Mouse (Mus musculus): Measurements from ENCODE around the gene Agbl4. TPM values are rescaled to one million over a fixed set of nuclear protein-coding genes. Genes with fewer than 3 reads are reported as not detected.

Agbl4 gene
- polyA plus RNA-seq, 1 experiment from 2014 or later = 2.7 TPM

- no peak for ATAC-seq
- Histone ChIP-seq H3K4me1 (replicated peaks; ENCODE audit: control insufficient read depth, insufficient read depth, low read length) (peaks cover 26% of the 10 kb centered on the region), H3K36me3 (ENCODE audit: control insufficient read depth, insufficient read depth) (no peaks in the 10 kb centered on the region), H3K27ac (ENCODE audit: low read length) (no peak overlapping the region), H3K4me3 (replicated peaks; ENCODE audit: low read length) (no peak overlapping the region), H3K9ac (replicated peaks; ENCODE audit: low read depth, low read length) (no peak overlapping the region), H3K4me2 (ENCODE audit: low read length) (no peak overlapping the region), H3K27me3 (replicated peaks; ENCODE audit: control insufficient read depth, insufficient read depth, low read length) (peaks cover 9% of the 10 kb centered on the region; the same call in 1 of the 2 replicates), H3K9me3 (ENCODE audit: control insufficient read depth, low read length) (no peaks in the 10 kb centered on the region)
- 71% methylated on average over 1 of the region's 1 CpGs for WGBS
Measured at GRCm38 (mm10) chr4:111441709-111442108, 1044.2 kb downstream of the Agbl4 start.

DNA sequence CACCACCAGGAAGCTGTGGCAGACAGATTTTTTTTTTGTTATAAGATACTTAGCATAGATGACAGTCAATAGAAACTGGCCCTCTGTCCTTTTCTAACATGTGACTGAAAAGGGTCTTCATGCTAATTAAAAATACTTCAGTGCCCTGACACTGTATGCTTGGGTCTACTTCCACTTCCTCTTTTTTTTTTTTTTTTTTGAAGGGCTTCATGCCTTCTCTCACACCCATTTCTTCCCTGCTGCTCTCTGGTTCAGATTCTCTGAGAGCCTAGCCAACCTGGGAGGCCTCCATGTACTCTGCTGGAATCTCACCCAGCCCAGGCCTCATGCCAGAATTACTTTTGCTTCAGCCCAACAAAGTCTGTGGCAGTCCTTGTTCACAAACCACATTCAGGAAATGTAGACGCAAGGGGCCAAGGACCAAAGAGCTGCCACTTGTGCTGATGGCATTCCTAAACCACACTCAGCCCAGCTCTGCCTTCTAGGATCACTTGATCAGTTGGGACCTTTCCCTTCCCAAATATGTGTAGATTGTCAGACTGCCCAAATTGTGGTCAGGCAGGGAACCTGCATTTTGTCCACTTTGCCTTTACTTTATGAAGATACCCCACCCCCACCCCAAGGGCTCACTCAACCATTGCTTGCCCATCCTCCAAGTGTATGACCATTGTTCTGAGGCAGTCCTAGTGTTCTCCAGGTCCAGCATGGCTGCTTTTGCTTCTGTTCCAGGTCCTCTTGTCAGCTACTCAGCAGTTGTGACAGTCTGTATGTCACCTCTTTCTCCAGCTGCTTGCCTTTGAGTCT lies 1045.2 kb downstream of the Agbl4 start:
- H3K9me3 ChIP-seq (ENCODE audit: control insufficient read depth, low read length) = no peaks in the 10 kb centered on the region
- H3K27ac ChIP-seq (ENCODE audit: low read length) = no peak overlapping the region
- ATAC-seq = peak; percentile 9; the same call in 1 of the 2 replicates
- H3K36me3 ChIP-seq (ENCODE audit: control insufficient read depth, insufficient read depth) = no peaks in the 10 kb centered on the region
- WGBS = 36% methylated on average over 1 of the region's 1 CpGs
- peaks cover 26% of the 10 kb centered on the region for H3K4me1 ChIP-seq (replicated peaks; ENCODE audit: control insufficient read depth, insufficient read depth, low read length)
- H3K9ac ChIP-seq (replicated peaks; ENCODE audit: low read depth, low read length) = no peak overlapping the region
- H3K27me3 ChIP-seq (replicated peaks; ENCODE audit: control insufficient read depth, insufficient read depth, low read length) = peaks cover 9% of the 10 kb centered on the region; the same call in 1 of the 2 replicates
- no peak overlapping the region for H3K4me3 ChIP-seq (replicated peaks; ENCODE audit: low read length)
- no peak overlapping the region for H3K4me2 ChIP-seq (ENCODE audit: low read length)

GRCm38 (mm10) chr4:111443906-111444615 lies 1046.6 kb downstream of the Agbl4 start:
- peaks cover 26% of the 10 kb centered on the region for H3K4me1 ChIP-seq (replicated peaks; ENCODE audit: control insufficient read depth, insufficient read depth, low read length)

DNA sequence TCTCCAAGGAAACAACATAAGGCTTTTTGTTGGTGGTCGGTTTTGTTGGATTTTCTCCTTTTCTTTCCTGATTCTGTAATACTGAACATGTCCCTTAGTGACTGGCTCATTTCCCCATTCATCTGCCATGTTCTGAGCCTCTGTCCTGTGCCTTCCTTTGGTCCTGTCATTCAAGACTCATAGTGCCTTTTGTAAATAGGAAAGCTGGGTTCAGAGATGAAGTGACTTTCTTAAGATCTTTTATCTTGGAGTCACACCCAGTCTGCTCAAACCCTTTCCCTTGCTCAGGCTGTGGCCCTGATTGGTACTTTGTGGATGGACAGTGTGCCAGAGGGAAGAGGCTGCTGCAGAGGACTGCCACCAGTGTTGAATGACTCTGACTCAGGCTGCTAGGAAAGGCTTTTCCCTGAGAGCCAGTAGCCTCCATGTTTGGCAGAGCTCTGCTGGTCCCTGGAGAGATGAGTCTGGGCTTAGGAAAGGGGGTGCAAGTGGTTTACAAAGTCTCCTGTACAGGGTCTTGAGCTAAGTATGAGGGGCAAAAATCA lies 1047.2 kb downstream of the Agbl4 start:
- WGBS = 5% methylated on average over 1 of the region's 1 CpGs
- Histone ChIP-seq H3K27ac (ENCODE audit: low read length) (peak overlapping the region; percentile 17; the same call in 1 of the 2 replicates), H3K36me3 (ENCODE audit: control insufficient read depth, insufficient read depth) (no peaks in the 10 kb centered on the region), H3K4me1 (replicated peaks; ENCODE audit: control insufficient read depth, insufficient read depth, low read length) (peaks cover 26% of the 10 kb centered on the region), H3K4me3 (replicated peaks; ENCODE audit: low read length) (no peak overlapping the region), H3K9me3 (ENCODE audit: control insufficient read depth, low read length) (no peaks in the 10 kb centered on the region), H3K27me3 (replicated peaks; ENCODE audit: control insufficient read depth, insufficient read depth, low read length) (peaks cover 9% of the 10 kb centered on the region; the same call in 1 of the 2 replicates), H3K4me2 (ENCODE audit: low read length) (no peak overlapping the region), H3K9ac (replicated peaks; ENCODE audit: low read depth, low read length) (no peak overlapping the region)
- peak; percentile 55 for ATAC-seq

More at GRCm38 (mm10) chr4:111443906-111444615, 1046.6 kb downstream of the Agbl4 start:
- H3K9me3 ChIP-seq (ENCODE audit: control insufficient read depth, low read length) = no peaks in the 10 kb centered on the region
- H3K9ac ChIP-seq (replicated peaks; ENCODE audit: low read depth, low read length) = 0 out of 2 replicates have a peak overlapping the region, but pooled peaks have one; percentile 15
- H3K36me3 ChIP-seq (ENCODE audit: control insufficient read depth, insufficient read depth) = no peaks in the 10 kb centered on the region
- H3K4me3 ChIP-seq (replicated peaks; ENCODE audit: low read length) = no peak overlapping the region
- peaks cover 9% of the 10 kb centered on the region; the same call in 1 of the 2 replicates for H3K27me3 ChIP-seq (replicated peaks; ENCODE audit: control insufficient read depth, insufficient read depth, low read length)
- H3K4me2 ChIP-seq (ENCODE audit: low read length) = no peak overlapping the region
- 10% methylated on average over 10 of the region's 10 CpGs for WGBS
- peak; percentile 79 for ATAC-seq
- peak overlapping the region; percentile 17 for H3K27ac ChIP-seq (ENCODE audit: low read length)

DNA sequence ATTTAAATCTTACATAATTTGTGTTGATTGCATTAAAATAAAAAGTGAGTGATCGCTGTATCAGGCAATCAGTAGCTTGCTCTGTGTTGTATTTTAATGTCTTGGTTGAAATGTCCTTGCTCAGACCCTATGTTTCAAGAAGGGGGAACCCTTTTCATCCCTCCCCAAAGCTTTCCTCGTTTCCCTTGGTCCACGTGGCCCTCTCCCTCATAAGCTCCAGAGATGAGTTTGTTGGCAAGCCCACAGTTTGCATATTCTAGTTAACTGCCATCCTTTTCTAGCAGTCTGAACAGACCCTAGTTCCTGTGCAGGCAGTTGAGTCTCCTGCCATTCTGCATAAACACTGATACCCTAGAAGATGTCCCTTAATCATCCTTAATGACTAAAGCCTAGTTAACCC lies 1050.5 kb downstream of the Agbl4 start:
- 67% methylated on average over 3 of the region's 3 CpGs for WGBS
- Histone ChIP-seq H3K4me2 (ENCODE audit: low read length) (no peak overlapping the region), H3K9ac (replicated peaks; ENCODE audit: low read depth, low read length) (no peak overlapping the region), H3K27ac (ENCODE audit: low read length) (no peak overlapping the region), H3K9me3 (ENCODE audit: control insufficient read depth, low read length) (no peaks in the 10 kb centered on the region), H3K27me3 (replicated peaks; ENCODE audit: control insufficient read depth, insufficient read depth, low read length) (peaks cover 6% of the 10 kb centered on the region; the same call in 1 of the 2 replicates), H3K4me3 (replicated peaks; ENCODE audit: low read length) (no peak overlapping the region), H3K4me1 (replicated peaks; ENCODE audit: control insufficient read depth, insufficient read depth, low read length) (peaks cover 20% of the 10 kb centered on the region), H3K36me3 (ENCODE audit: control insufficient read depth, insufficient read depth) (no peaks in the 10 kb centered on the region)
- no peak for ATAC-seq

DNA sequence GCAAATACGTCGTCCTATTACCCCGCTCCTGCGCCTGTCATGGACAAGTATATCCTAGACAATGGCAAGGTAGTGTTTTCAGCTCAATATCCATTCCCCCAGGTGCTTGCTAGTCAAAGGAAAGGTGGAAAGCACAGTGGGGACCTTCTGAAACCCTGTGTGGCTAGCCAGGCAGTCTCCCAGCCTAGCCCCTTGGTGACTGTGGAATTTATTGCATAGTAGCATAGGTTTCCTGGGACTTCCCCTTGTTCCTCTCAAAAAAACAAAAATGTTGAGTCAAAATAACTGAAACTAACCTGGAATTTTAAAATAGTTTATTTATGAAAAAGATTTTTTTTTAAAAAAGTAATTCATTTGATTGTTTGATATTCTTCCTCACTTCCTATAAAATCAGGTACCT lies 1051.1 kb downstream of the Agbl4 start:
- H3K4me3 ChIP-seq (replicated peaks; ENCODE audit: low read length) = no peak overlapping the region
- WGBS = 98% methylated on average over 4 of the region's 4 CpGs
- no peak overlapping the region for H3K27ac ChIP-seq (ENCODE audit: low read length)
- H3K4me2 ChIP-seq (ENCODE audit: low read length) = no peak overlapping the region
- H3K9me3 ChIP-seq (ENCODE audit: control insufficient read depth, low read length) = no peaks in the 10 kb centered on the region
- no peak for ATAC-seq
- no peaks in the 10 kb centered on the region for H3K36me3 ChIP-seq (ENCODE audit: control insufficient read depth, insufficient read depth)
- H3K9ac ChIP-seq (replicated peaks; ENCODE audit: low read depth, low read length) = no peak overlapping the region
- H3K27me3 ChIP-seq (replicated peaks; ENCODE audit: control insufficient read depth, insufficient read depth, low read length) = peaks cover 6% of the 10 kb centered on the region; the same call in 1 of the 2 replicates
- peaks cover 13% of the 10 kb centered on the region for H3K4me1 ChIP-seq (replicated peaks; ENCODE audit: control insufficient read depth, insufficient read depth, low read length)

GRCm38 (mm10) chr4:111449442-111450199 lies 1052.2 kb downstream of the Agbl4 start:
- H3K9ac ChIP-seq (replicated peaks; ENCODE audit: low read depth, low read length) = no peak overlapping the region
- no peak for ATAC-seq
- H3K9me3 ChIP-seq (ENCODE audit: control insufficient read depth, low read length) = no peaks in the 10 kb centered on the region
- H3K27me3 ChIP-seq (replicated peaks; ENCODE audit: control insufficient read depth, insufficient read depth, low read length) = peaks cover 6% of the 10 kb centered on the region; the same call in 1 of the 2 replicates
- H3K4me3 ChIP-seq (replicated peaks; ENCODE audit: low read length) = no peak overlapping the region
- no peak overlapping the region for H3K4me2 ChIP-seq (ENCODE audit: low read length)
- H3K36me3 ChIP-seq (ENCODE audit: control insufficient read depth, insufficient read depth) = no peaks in the 10 kb centered on the region
- 74% methylated on average over 7 of the region's 7 CpGs for WGBS
- no peak overlapping the region for H3K27ac ChIP-seq (ENCODE audit: low read length)
- peaks cover 3% of the 10 kb centered on the region; the same call in 1 of the 2 replicates for H3K4me1 ChIP-seq (replicated peaks; ENCODE audit: control insufficient read depth, insufficient read depth, low read length)

GRCm38 (mm10) chr4:111451283-111451918 lies 1053.9 kb downstream of the Agbl4 start:
- Histone ChIP-seq H3K36me3 (ENCODE audit: control insufficient read depth, insufficient read depth) (peaks cover 8% of the 10 kb centered on the region), H3K4me2 (ENCODE audit: low read length) (no peak overlapping the region), H3K9me3 (ENCODE audit: control insufficient read depth, low read length) (no peaks in the 10 kb centered on the region), H3K4me1 (replicated peaks; ENCODE audit: control insufficient read depth, insufficient read depth, low read length) (no peaks in the 10 kb centered on the region), H3K27ac (ENCODE audit: low read length) (no peak overlapping the region), H3K4me3 (replicated peaks; ENCODE audit: low read length) (no peak overlapping the region), H3K27me3 (replicated peaks; ENCODE audit: control insufficient read depth, insufficient read depth, low read length) (peaks cover 2% of the 10 kb centered on the region; the same call in 1 of the 2 replicates), H3K9ac (replicated peaks; ENCODE audit: low read depth, low read length) (no peak overlapping the region)
- no peak for ATAC-seq
- WGBS = 82% methylated on average over 7 of the region's 7 CpGs
